13 mouse cellular contexts compared by ENCODE assay signal in the genomic region with DNA sequence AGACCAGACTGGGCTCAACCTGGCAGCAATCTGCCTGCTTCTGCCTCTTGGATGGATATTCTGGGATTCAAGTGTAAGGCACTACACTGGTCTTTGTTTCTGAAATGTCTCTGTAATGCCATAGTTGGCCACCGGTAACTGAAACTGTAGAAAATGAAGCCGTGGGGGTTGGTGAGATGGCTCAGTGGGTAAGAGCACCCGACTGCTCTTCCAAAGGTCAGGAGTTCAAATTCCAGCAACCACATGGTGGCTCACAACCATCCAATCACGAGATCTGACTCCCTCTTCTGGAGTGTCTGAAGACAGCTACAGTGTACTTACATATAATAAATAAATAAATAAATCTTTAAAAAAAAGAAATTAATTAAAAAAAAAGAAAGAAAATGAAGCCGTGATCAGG. TPM values are rescaled to one million over a fixed set of nuclear protein-coding genes. Genes with fewer than 3 reads are reported as not detected.
"Had no signal": no experiment of that assay in that cellular context is flagged by ENCODE, and none has a peak within 500 bp of the region (broad histone marks: within the 10 kb centered on the region; RNA-seq: fewer than 3 reads in every experiment).

No protein-coding gene starts in this region.

RNA-seq across cellular contexts. Expression of a gene that starts 6.3 kb away (rescaled TPM):
- total RNA-seq: layer of hippocampus, postnatal 14 days; left cerebral cortex, postnatal 14 days; megakaryocyte progenitor cell, adult 5-6 weeks; megakaryocyte-erythroid progenitor cell, adult 5-6 weeks had no signal

RNA-seq across cellular contexts. Expression of a gene that starts 14.2 kb away (rescaled TPM):
- total RNA-seq: megakaryocyte progenitor cell, adult 5-6 weeks had no signal
- polyA plus RNA-seq: liver, embryonic 16.5 days had no signal

RNA-seq across cellular contexts. Expression of a gene that starts 32.6 kb away (rescaled TPM):
- total RNA-seq: layer of hippocampus, adult 18-20 months; left cerebral cortex, postnatal 14 days; left cerebral cortex, postnatal 4 days; megakaryocyte progenitor cell, adult 5-6 weeks had no signal
- polyA plus RNA-seq: liver, embryonic 13.5 days had no signal

RNA-seq across cellular contexts. Expression of a gene that starts 40.7 kb away (rescaled TPM):
- total RNA-seq: layer of hippocampus, adult 18-20 months; layer of hippocampus, postnatal 14 days; left cerebral cortex, adult 8-10 months; left cerebral cortex, postnatal 14 days; left cerebral cortex, postnatal 4 days; megakaryocyte-erythroid progenitor cell, adult 5-6 weeks; midbrain, postnatal 0 days had no signal
- polyA plus RNA-seq: midbrain, embryonic 11.5 days; midbrain, embryonic 14.5 days; midbrain, postnatal 0 days; neural tube, embryonic 12.5 days had no signal
